Mouse (Mus musculus) 3134 (cell line): ENCODE results near the gene Slc30a5.

Experiments used
- DNase-seq: peaks from one replicate; pipeline ENCODE4 v3.0.0-alpha.2; 2011; ENCODE audit warnings: low spot score; ENCODE audit not compliant: insufficient read length; ENCODE audit errors: extremely low read depth

The Slc30a5 gene

GRCm38 (mm10) chr13:100775252-100776055, 57.8 kb downstream of the Slc30a5 start, which contains the start of gene Cenph:
Gene Cenph (minus strand): TSS chr13:100775899.
- DNase-seq = peak; percentile 77

GRCm38 (mm10) chr13:100774704-100775103, 58.5 kb downstream of the Slc30a5 start:
- no peak for DNase-seq

DNA sequence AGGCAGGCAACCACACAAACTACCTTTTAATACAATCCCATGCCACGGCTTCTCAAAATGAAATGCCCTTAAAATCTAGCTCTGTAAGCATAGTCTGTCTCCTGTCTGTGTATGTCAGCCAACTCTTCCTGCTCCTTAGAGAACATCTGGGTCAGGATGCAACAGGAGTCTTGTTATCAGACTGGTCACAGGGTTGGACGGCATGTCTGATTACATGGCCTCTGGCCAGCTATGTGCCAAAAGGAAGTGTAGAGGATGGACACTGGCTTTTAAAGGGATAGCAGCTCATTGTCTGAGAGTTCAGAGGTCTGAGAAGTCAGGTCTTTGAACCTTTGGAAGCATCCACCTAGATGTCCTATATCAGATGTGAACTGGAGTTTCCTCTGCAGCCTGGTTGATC, 77.9 kb downstream of the Slc30a5 start:
- no peak for DNase-seq

DNA sequence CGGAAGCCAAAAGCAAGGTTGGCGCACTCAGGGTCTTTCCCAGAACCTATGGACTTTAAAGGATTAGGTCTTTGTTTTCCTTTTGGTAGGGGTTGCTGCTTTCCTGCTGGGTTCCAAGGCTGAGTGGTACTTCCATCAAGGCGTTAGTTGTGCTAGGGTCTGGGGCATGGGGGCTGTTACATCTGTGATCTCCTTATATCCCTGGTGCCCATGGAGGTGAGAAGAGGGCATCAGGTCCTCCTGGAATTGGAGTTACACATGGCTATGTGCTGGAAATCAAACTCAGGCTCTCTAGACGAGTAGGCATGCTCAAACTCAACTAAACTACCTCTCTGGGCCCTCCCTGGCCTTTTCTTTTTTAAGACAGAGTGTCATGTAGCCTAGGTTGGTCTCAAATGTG, 79.0 kb downstream of the Slc30a5 start:
- DNase-seq = no peak

GRCm38 (mm10) chr13:100753011-100753410, 80.2 kb downstream of the Slc30a5 start:
- no peak for DNase-seq
